Mouse (Mus musculus) kidney, postnatal 0 days (tissue): ENCODE measurements around the gene P2rx6. TPM values are rescaled to one million over a fixed set of nuclear protein-coding genes. Genes with fewer than 3 reads are reported as not detected.

Source experiments
- ATAC-seq: fragments of 200-750 bp; cut with Nextera tagmentation; replicated peaks from 2 replicates; pipeline ENCODE4 v1.8.0; 2017; ENCODE audit warnings: low read depth, moderate number of reproducible peaks, moderate TSS enrichment, moderate library complexity; ENCODE audit not compliant: low FRiP score
- DNase-seq: peaks from one replicate; pipeline ENCODE4 v3.0.0-alpha.2; 2016; ENCODE audit warnings: low spot score
- H3K27ac ChIP-seq: fragments of 300-500 bp; sonication (generic); 2 replicates; pipeline ENCODE4 v1.5.1; 2014; ENCODE audit warnings: mild to moderate bottlenecking
- H3K27me3 ChIP-seq: fragments of 300-500 bp; sonication (generic); 2 replicates; pipeline ENCODE4 v1.6.1; 2014; ENCODE audit warnings: low read length, mixed read lengths; ENCODE audit not compliant: insufficient read depth
- H3K36me3 ChIP-seq: fragments of 300-500 bp; sonication (generic); 2 replicates; pipeline ENCODE4 v1.6.1; 2014; ENCODE audit warnings: low read length, mixed read lengths; ENCODE audit not compliant: insufficient read depth
- H3K4me1 ChIP-seq: fragments of 300-500 bp; sonication (generic); replicated peaks from 2 replicates; pipeline ENCODE4 v1.6.1; 2014; ENCODE audit warnings: antibody characterized with exemption, low read length, mixed read lengths; ENCODE audit not compliant: insufficient read depth
- H3K4me2 ChIP-seq: fragments of 300-500 bp; sonication (generic); 2 replicates; pipeline ENCODE4 v1.6.1; 2014; ENCODE audit warnings: mild to moderate bottlenecking, low read length, moderate library complexity, mixed read lengths
- H3K4me3 ChIP-seq: fragments of 300-500 bp; sonication (generic); replicated peaks from 2 replicates; pipeline ENCODE4 v1.5.1; 2014; ENCODE audit warnings: low read depth, low read length
- H3K9ac ChIP-seq: fragments of 300-500 bp; sonication (generic); 2 replicates; pipeline ENCODE4 v1.6.1; 2014; ENCODE audit warnings: low read depth, low read length
- H3K9me3 ChIP-seq: fragments of 300-500 bp; sonication (generic); replicated peaks from 2 replicates; pipeline ENCODE4 v1.6.1; 2016; ENCODE audit warnings: low read length, inconsistent platforms, mixed read lengths
- CTCF ChIP-seq: IDR thresholded peaks from 2 replicates; pipeline ENCODE4 v1.5.1; 2016; ENCODE audit warnings: antibody characterized with exemption, low read depth, mild to moderate bottlenecking, moderate library complexity
- WGBS: fragments of 180-500 bp; shearing (Covaris S2); extraction: QIAGEN DNeasy Blood & Tissue Kit; methylation state at CpG from one replicate; pipeline ENCODE4 v1.1.7; 2014; 5-methylcytosine and 5-hydroxymethylcytosine counted together
- polyA plus RNA-seq: library from polyadenylated mRNA; unstranded; fragments of >200 nt; fragmentation: Nextera tagmentation; extraction: Ambion mirVana; gene quantifications from 2 replicates; pipeline ENCODE4 v1.2.1, GENCODE M21; 2015

The P2rx6 gene
- polyA plus RNA-seq, 1 experiment from 2014 or later: 0.62 TPM

DNA sequence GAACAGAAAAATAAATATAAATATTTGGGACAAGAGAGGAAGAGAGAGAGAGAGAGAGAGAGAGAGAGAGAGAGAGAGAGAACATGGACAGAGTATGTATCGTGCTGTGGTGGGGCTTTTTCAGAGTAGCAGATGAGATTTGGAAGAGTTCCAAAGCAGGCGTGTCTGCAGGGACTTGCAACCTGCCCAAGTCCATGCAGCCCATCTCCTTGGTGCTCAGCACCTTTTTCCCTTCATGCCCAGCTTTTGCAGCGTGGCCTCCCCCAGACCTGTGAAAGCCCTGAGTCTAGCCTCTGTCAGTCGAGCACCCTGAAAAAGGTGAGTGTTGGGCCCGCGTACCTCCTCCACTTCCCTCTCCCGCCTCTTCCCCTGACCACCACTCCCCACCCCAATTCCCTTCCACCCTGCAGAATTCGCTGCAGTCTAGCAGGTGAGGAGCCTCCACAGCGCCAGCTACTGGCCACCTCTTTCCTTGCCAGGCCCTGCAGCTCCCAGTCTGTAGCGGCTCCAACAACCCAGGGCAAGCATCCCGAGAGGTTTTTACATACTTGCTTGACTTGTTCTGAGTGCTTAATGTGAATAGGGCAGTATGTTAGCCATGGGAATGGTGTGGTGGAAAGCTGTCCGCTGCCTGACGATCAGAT, 56.4 kb downstream of the P2rx6 start:
- Histone ChIP-seq H3K4me2 (peak overlapping the region; percentile 18; the same call in 1 of the 2 replicates), H3K4me3 (no peak overlapping the region), H3K27ac (no peak overlapping the region), H3K4me1 (peaks cover 9% of the 10 kb centered on the region), H3K36me3 (peaks cover 8% of the 10 kb centered on the region; the same call in 1 of the 2 replicates), H3K9me3 (no peaks in the 10 kb centered on the region), H3K27me3 (no peaks in the 10 kb centered on the region), H3K9ac (no peak overlapping the region)
- WGBS: 10% methylated on average over 13 of the region's 13 CpGs
- DNase-seq: peak; percentile 58
- peak; percentile 84 for TF ChIP-seq CTCF
- ATAC-seq: peak; percentile 70

DNA sequence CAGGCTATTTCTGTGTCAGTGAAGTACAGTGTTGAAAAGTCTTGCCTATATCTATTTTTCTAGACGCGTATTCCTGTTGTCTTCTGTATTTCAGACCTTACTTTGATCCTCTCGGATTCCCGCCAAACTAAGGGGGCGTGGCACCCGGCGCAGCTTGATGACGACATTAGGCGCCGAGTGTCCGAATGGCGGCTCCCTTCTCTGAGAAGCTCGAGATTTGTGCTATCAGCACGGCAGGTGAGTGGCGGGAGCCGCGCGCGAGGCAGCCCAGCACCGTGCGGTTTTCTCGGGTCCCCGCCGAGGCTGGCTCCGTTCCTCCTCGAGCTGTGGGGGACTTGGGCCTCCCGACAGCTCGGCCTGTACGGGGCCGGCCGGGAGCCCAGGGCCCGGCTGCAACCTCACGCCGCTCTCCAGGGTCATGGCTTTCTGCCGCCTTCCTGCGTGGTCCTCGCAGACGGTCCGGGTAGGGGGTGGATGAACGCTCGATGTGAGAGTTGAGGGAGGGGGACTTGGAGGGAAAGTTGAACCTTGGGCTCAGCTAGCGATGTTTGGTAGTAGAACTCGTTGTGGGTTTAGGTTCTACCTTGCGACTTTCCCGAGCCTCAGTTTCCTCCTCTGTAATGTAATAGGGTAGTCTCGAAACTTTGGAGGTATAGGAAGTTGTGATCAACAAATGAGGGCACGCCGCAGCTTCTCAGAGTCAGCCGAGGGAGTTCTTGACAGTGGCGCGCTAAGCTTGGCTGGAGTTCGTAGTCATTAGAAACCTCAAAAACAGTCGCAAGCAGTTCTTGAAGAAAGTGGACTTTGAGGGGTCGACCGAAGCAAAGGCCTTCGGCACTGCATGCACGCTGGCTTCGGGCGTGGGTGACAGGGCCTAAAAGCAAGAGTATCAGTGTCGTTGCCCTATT, 57.8 kb downstream of the P2rx6 start, which contains the start of gene Smpd4:
Gene Smpd4, plus strand, starts transcription at position 157 of the 908 bp plus-strand sequence.
- H3K4me3 ChIP-seq: peak within 1 kb of the TSS; percentile 92
- WGBS: 3% methylated on average over 60 of the region's 60 CpGs
- TF ChIP-seq CTCF: no peak
- ATAC-seq (peak; percentile 69), DNase-seq (peak; percentile 82)
- H3K9me3 ChIP-seq: no peaks in the 10 kb centered on the region
- peak within 1 kb of the TSS; percentile 85 for H3K4me2 ChIP-seq
- H3K9ac ChIP-seq: peak within 1 kb of the TSS; percentile 82
- H3K36me3 ChIP-seq: peaks cover 8% of the 10 kb centered on the region; the same call in 1 of the 2 replicates
- H3K27me3 ChIP-seq: no peaks in the 10 kb centered on the region
- H3K4me1 ChIP-seq: peaks cover 9% of the 10 kb centered on the region
- no peak within 1 kb of the TSS for H3K27ac ChIP-seq

DNA sequence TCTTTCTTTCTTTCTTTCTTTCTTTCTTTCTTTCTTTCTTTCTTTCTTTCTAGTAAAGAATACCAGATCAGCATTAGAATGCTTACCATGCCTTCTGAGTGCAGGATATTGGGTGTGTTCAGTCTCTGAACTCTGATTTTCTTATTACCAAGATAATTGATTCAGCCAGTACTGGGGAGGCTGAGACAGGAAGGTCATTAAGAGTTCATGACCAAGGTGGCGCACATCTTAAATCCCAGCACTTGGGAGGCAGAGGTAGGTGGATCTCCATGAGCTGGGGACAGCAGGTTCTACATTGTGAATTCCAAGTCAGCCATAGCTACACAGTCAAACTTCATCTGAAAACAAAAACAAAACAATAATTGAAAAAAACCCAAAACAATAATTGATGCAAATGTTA, 60.3 kb downstream of the P2rx6 start:
- TF ChIP-seq CTCF: no peak
- no peaks in the 10 kb centered on the region for H3K9me3 ChIP-seq
- no peak for ATAC-seq
- H3K4me1 ChIP-seq: peaks cover 9% of the 10 kb centered on the region
- H3K4me3 ChIP-seq: no peak overlapping the region
- H3K36me3 ChIP-seq: peaks cover 19% of the 10 kb centered on the region
- 81% methylated on average over 1 of the region's 1 CpGs for WGBS
- DNase-seq: no peak
- H3K9ac ChIP-seq: no peak overlapping the region
- H3K27me3 ChIP-seq: no peaks in the 10 kb centered on the region
- H3K4me2 ChIP-seq: no peak overlapping the region
- no peak overlapping the region for H3K27ac ChIP-seq

DNA sequence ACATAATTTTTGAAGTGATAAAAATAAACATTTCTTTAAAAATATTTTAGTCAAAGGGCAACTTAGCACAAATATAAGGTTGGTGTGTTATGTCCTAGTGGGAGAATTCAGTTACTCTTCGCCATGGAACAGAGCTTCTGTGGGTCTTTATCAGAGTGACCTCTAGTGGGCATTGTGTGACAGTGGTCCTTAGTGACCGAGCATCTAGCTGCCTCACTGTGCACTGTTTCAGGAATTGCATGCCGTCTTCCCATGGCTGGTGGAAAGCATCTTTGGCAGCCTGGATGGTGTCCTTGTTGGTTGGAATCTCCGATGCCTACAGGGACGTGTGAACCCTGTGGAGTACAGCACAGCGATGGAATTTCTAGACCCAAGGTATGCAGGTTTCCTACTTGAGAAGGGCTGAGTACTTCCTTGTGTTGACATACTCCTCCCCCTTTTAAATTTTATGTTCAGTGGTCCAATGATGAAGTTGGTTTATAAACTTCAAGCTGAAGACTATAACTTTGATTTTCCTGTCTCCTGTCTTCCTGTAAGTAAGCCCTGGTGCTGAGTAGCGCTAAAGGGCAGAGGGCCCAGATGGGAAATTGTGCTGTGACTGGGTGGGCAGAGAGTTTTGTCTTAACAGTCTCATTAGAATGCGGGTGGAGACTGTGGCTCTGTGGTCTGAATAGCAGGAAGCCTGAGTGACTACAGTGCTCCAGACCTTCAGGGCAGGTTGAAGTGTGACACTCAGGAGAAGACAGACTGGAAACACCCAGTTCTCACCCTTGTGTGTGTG, 64.0 kb downstream of the P2rx6 start:
- Histone ChIP-seq H3K4me1 (no peaks in the 10 kb centered on the region), H3K9me3 (no peaks in the 10 kb centered on the region), H3K27ac (no peak overlapping the region), H3K27me3 (no peaks in the 10 kb centered on the region), H3K36me3 (peaks cover 48% of the 10 kb centered on the region), H3K4me3 (no peak overlapping the region), H3K9ac (no peak overlapping the region), H3K4me2 (no peak overlapping the region)
- DNase-seq (peak; percentile 74), ATAC-seq (no peak)
- peak; percentile 76 for TF ChIP-seq CTCF
- WGBS: 66% methylated on average over 8 of the region's 8 CpGs

DNA sequence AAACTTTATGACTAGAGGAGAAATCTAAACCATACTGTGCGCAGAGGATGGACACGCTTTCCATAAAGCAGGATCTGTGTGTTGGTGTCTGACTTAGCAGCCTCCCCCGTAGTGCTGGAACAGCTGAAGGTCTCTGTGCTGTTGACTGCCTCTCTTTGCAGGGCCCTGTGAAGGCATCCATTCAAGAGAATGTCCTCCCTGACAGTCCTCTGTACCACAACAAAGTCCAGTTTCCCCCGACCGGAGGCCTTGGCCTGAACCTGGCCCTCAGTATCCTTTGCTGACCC, 64.5 kb downstream of the P2rx6 start:
- peaks cover 48% of the 10 kb centered on the region for H3K36me3 ChIP-seq
- H3K4me3 ChIP-seq: no peak overlapping the region
- H3K27ac ChIP-seq: no peak overlapping the region
- WGBS: 90% methylated on average over 5 of the region's 5 CpGs
- H3K9me3 ChIP-seq: no peaks in the 10 kb centered on the region
- no peaks in the 10 kb centered on the region for H3K4me1 ChIP-seq
- DNase-seq (no peak), ATAC-seq (no peak)
- H3K9ac ChIP-seq: no peak overlapping the region
- no peak for TF ChIP-seq CTCF
- H3K27me3 ChIP-seq: no peaks in the 10 kb centered on the region
- H3K4me2 ChIP-seq: no peak overlapping the region

Other genes with a start within 250 kb of the P2rx6 start
- gene Serpind1, start 230.5 kb upstream of the P2rx6 start, polyA plus RNA-seq: 0.14 and 0.21 TPM in 2 replicates
- gene Snap29, start 155.9 kb upstream of the P2rx6 start, polyA plus RNA-seq: 11.9 and 12.8 TPM in 2 replicates
- gene Pi4ka, start 155.6 kb upstream of the P2rx6 start, polyA plus RNA-seq: 27.3 and 28.5 TPM in 2 replicates
- 50.7 and 51.3 TPM in 2 replicates for gene Crkl, start 109.9 kb upstream of the P2rx6 start, polyA plus RNA-seq
- 1.4 and 2.4 TPM in 2 replicates for gene Aifm3, start 72.3 kb upstream of the P2rx6 start, polyA plus RNA-seq
- 65.7 and 73.4 TPM in 2 replicates for gene Lztr1, start 53.2 kb upstream of the P2rx6 start, polyA plus RNA-seq
- 58.6 and 62.8 TPM in 2 replicates for gene Thap7, start 30.7 kb upstream of the P2rx6 start, polyA plus RNA-seq
- 0.20 and 0.26 TPM in 2 replicates for gene Lrrc74b, start 638 bp upstream of the P2rx6 start, polyA plus RNA-seq
- gene Slc7a4, start 21.3 kb downstream of the P2rx6 start, polyA plus RNA-seq: 14.3 and 15.5 TPM in 2 replicates
- 21.2 and 22.3 TPM in 2 replicates for gene Smpd4, start 57.5 kb downstream of the P2rx6 start, polyA plus RNA-seq
- 8.1 and 8.6 TPM in 2 replicates for gene Ccdc74a, start 84.6 kb downstream of the P2rx6 start, polyA plus RNA-seq
- gene Med15, start 171.0 kb downstream of the P2rx6 start, polyA plus RNA-seq: 29.4 TPM in 2 replicates
- gene Klhl22, start 197.7 kb downstream of the P2rx6 start, polyA plus RNA-seq: 39.3 and 42.8 TPM in 2 replicates
- 12.2 and 18.7 TPM in 2 replicates for gene Scarf2, start 235.4 kb downstream of the P2rx6 start, polyA plus RNA-seq